Mouse (Mus musculus): Measurements from ENCODE around the gene Rbbp8nl.

DNA sequence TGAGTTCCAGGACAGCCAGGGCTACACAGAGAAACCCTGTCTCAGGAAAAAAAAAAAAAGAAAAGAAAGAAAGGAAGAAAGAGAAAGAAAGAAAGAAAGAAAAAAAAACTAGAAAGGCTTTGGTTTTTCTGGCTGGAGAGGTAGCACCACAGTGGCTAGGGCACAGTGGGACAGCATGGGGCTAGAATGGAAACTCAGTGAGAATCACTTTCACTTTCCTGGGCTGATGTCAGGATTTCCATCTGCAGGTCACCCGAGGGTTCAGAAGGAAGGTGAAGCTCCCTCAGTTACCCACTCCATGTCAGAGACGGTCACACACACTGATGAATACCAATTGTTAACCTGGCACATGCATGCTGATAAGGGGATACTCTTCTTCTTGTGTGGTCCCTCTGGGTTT lies 18.0 kb upstream of the Rbbp8nl start:
- TF ChIP-seq CTCF (IDR thresholded peaks at IDR 0.05; ENCODE audit: low read depth) (no peak), EP300 (IDR thresholded peaks at IDR 0.05; ENCODE audit: low read depth) (no peak)

Data from heart, postnatal 0 days (tissue).